Mouse (Mus musculus): ENCODE measurements around the gene Mid1. TPM values are rescaled to one million over a fixed set of nuclear protein-coding genes. Genes with fewer than 3 reads are reported as not detected.

Gene Mid1
- polyA plus RNA-seq, 1 experiment from 2014 or later = 13.7 TPM

- WGBS = 52% methylated on average over 3 of the region's 3 CpGs
- no peak for ATAC-seq (replicated peaks; ENCODE audit: insufficient number of reproducible peaks, low FRiP score, low TSS enrichment, low read depth)
- no peaks in the 10 kb centered on the region for H3K4me1 ChIP-seq (ENCODE audit: control insufficient read depth, insufficient read depth, low read length)
- no peaks in the 10 kb centered on the region for H3K36me3 ChIP-seq (replicated peaks; ENCODE audit: control insufficient read depth, insufficient read depth, low read depth, low read length)
- no peak overlapping the region for H3K4me3 ChIP-seq (ENCODE audit: low read depth, low read length)
- H3K4me2 ChIP-seq (ENCODE audit: low read depth, low read length) = no peak overlapping the region
- no peak overlapping the region for H3K9ac ChIP-seq (replicated peaks; ENCODE audit: low read length)
- H3K9me3 ChIP-seq (replicated peaks; ENCODE audit: control insufficient read depth, low read length) = no peaks in the 10 kb centered on the region
- H3K27me3 ChIP-seq (ENCODE audit: control insufficient read depth, insufficient read depth, low read length) = no peaks in the 10 kb centered on the region
- DNase-seq (ENCODE audit: low spot score) = no peak
- no peak overlapping the region for H3K27ac ChIP-seq (replicated peaks; ENCODE audit: low read depth, low read length)
These were observed 161.2 kb downstream of the Mid1 start for GRCm38 (mm10) chrX:169846187-169846586.

DNA sequence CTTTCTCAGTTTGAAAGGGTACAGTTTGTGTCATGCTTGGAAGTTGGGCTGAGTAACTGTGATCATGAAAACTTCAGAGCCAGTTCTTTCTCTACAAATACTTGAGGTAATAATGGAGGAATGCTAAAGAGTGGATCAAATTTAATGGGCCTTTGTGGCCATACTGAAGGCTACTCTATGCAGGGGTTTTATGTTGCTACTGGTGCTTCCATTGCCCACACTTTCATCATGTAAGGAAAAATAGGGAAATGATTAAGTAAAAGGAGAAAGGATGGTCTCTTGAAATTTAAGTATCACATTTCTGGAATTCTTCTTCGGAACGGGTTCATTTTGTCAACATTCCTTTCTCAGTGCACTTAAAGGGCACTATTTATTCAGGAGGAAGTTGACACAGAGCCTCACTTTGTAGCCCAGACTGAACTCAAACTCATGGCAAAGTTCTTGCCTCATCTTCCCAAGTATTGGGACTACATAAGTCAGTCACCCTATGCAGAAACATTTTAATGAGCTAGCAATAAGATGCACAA is 176.3 kb downstream of the Mid1 start:
- no peaks in the 10 kb centered on the region for H3K27me3 ChIP-seq (ENCODE audit: control insufficient read depth, insufficient read depth, low read length)

GRCm38 (mm10) chrX:169862440-169862839 is 177.4 kb downstream of the Mid1 start:
- no peak for ATAC-seq (replicated peaks; ENCODE audit: insufficient number of reproducible peaks, low FRiP score, low TSS enrichment, low read depth)
- Histone ChIP-seq H3K36me3 (replicated peaks; ENCODE audit: control insufficient read depth, insufficient read depth, low read depth, low read length) (no peaks in the 10 kb centered on the region), H3K9me3 (replicated peaks; ENCODE audit: control insufficient read depth, low read length) (no peaks in the 10 kb centered on the region), H3K9ac (replicated peaks; ENCODE audit: low read length) (no peak overlapping the region), H3K4me1 (ENCODE audit: control insufficient read depth, insufficient read depth, low read length) (no peaks in the 10 kb centered on the region), H3K27me3 (ENCODE audit: control insufficient read depth, insufficient read depth, low read length) (no peaks in the 10 kb centered on the region), H3K4me3 (ENCODE audit: low read depth, low read length) (no peak overlapping the region), H3K4me2 (ENCODE audit: low read depth, low read length) (no peak overlapping the region), H3K27ac (replicated peaks; ENCODE audit: low read depth, low read length) (no peak overlapping the region)
- DNase-seq (ENCODE audit: low spot score) = no peak

More for the DNA sequence above, 176.3 kb downstream of the Mid1 start:
- Histone ChIP-seq H3K9me3 (replicated peaks; ENCODE audit: control insufficient read depth, low read length) (no peaks in the 10 kb centered on the region), H3K4me3 (ENCODE audit: low read depth, low read length) (no peak overlapping the region), H3K36me3 (replicated peaks; ENCODE audit: control insufficient read depth, insufficient read depth, low read depth, low read length) (no peaks in the 10 kb centered on the region), H3K4me1 (ENCODE audit: control insufficient read depth, insufficient read depth, low read length) (no peaks in the 10 kb centered on the region), H3K4me2 (ENCODE audit: low read depth, low read length) (no peak overlapping the region), H3K9ac (replicated peaks; ENCODE audit: low read length) (no peak overlapping the region), H3K27ac (replicated peaks; ENCODE audit: low read depth, low read length) (no peak overlapping the region)
- WGBS = 45% methylated on average over 2 of the region's 2 CpGs
- ATAC-seq (replicated peaks; ENCODE audit: insufficient number of reproducible peaks, low FRiP score, low TSS enrichment, low read depth) (no peak), DNase-seq (ENCODE audit: low spot score) (no peak)

- H3K9me3 ChIP-seq (replicated peaks; ENCODE audit: control insufficient read depth, low read length) = no peaks in the 10 kb centered on the region
- H3K9ac ChIP-seq (replicated peaks; ENCODE audit: low read length) = no peak overlapping the region
- ATAC-seq (replicated peaks; ENCODE audit: insufficient number of reproducible peaks, low FRiP score, low TSS enrichment, low read depth) (no peak), DNase-seq (ENCODE audit: low spot score) (peak; percentile 9)
- no peaks in the 10 kb centered on the region for H3K27me3 ChIP-seq (ENCODE audit: control insufficient read depth, insufficient read depth, low read length)
- H3K4me1 ChIP-seq (ENCODE audit: control insufficient read depth, insufficient read depth, low read length) = no peaks in the 10 kb centered on the region
- WGBS = 48% methylated on average over 1 of the region's 1 CpGs
- H3K4me2 ChIP-seq (ENCODE audit: low read depth, low read length) = no peak overlapping the region
- no peaks in the 10 kb centered on the region for H3K36me3 ChIP-seq (replicated peaks; ENCODE audit: control insufficient read depth, insufficient read depth, low read depth, low read length)
- no peak overlapping the region for H3K27ac ChIP-seq (replicated peaks; ENCODE audit: low read depth, low read length)
- H3K4me3 ChIP-seq (ENCODE audit: low read depth, low read length) = no peak overlapping the region
These were observed 177.8 kb downstream of the Mid1 start for GRCm38 (mm10) chrX:169862848-169863247.

GRCm38 (mm10) chrX:169863841-169864240 is 178.8 kb downstream of the Mid1 start:
- Histone ChIP-seq H3K9me3 (replicated peaks; ENCODE audit: control insufficient read depth, low read length) (no peaks in the 10 kb centered on the region), H3K27ac (replicated peaks; ENCODE audit: low read depth, low read length) (no peak overlapping the region), H3K4me1 (ENCODE audit: control insufficient read depth, insufficient read depth, low read length) (no peaks in the 10 kb centered on the region), H3K27me3 (ENCODE audit: control insufficient read depth, insufficient read depth, low read length) (no peaks in the 10 kb centered on the region), H3K9ac (replicated peaks; ENCODE audit: low read length) (no peak overlapping the region), H3K4me3 (ENCODE audit: low read depth, low read length) (no peak overlapping the region), H3K4me2 (ENCODE audit: low read depth, low read length) (no peak overlapping the region), H3K36me3 (replicated peaks; ENCODE audit: control insufficient read depth, insufficient read depth, low read depth, low read length) (no peaks in the 10 kb centered on the region)
- ATAC-seq (replicated peaks; ENCODE audit: insufficient number of reproducible peaks, low FRiP score, low TSS enrichment, low read depth) (no peak), DNase-seq (ENCODE audit: low spot score) (no peak)
- WGBS = 68% methylated on average over 1 of the region's 1 CpGs

DNA sequence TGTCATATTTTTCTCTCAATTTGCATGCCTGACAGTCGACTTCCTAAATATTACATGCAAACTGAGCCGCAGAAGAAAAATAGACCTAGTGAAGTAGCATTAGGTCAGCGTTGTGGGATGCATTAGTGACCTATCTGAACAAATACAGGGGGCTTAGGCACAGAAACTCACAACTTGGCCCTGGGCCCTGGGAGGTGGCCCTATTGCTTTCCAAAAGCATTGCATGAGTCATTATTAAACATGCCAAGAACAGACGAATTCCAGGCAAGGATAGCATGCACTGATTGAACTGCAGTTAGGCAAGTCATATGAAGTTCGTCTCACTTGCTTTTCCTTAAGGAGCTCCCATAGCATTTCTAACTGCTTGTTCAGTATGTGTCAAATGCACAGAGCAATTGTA is 183.2 kb downstream of the Mid1 start:
- DNase-seq (ENCODE audit: low spot score) = no peak
- Histone ChIP-seq H3K4me1 (ENCODE audit: control insufficient read depth, insufficient read depth, low read length) (no peaks in the 10 kb centered on the region), H3K36me3 (replicated peaks; ENCODE audit: control insufficient read depth, insufficient read depth, low read depth, low read length) (no peaks in the 10 kb centered on the region), H3K9me3 (replicated peaks; ENCODE audit: control insufficient read depth, low read length) (no peaks in the 10 kb centered on the region), H3K9ac (replicated peaks; ENCODE audit: low read length) (no peak overlapping the region), H3K27ac (replicated peaks; ENCODE audit: low read depth, low read length) (no peak overlapping the region), H3K4me3 (ENCODE audit: low read depth, low read length) (no peak overlapping the region), H3K4me2 (ENCODE audit: low read depth, low read length) (no peak overlapping the region), H3K27me3 (ENCODE audit: control insufficient read depth, insufficient read depth, low read length) (no peaks in the 10 kb centered on the region)
- ATAC-seq (replicated peaks; ENCODE audit: insufficient number of reproducible peaks, low FRiP score, low TSS enrichment, low read depth) = no peak
- 73% methylated on average over 5 of the region's 5 CpGs for WGBS

DNA sequence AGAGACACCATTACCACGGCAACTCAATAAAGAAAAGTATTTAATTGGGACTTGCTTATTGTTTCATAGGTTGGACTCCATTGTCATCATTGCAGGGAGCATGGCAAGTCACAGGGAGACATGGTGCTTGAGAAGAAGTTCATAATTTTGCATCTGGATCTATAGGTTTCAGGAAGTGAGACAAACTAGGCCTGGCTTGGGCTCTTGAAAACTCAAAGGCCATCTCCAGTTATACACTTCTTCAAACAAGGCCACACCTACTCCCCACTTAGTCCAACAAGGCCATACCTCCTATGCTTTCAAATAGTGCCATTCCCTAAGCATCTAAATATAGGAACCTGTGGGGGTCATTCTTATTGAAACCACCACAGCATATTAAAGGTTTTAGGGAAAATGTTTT is 189.5 kb downstream of the Mid1 start:
- Histone ChIP-seq H3K27ac (replicated peaks; ENCODE audit: low read depth, low read length) (no peak overlapping the region), H3K4me2 (ENCODE audit: low read depth, low read length) (no peak overlapping the region), H3K36me3 (replicated peaks; ENCODE audit: control insufficient read depth, insufficient read depth, low read depth, low read length) (no peaks in the 10 kb centered on the region), H3K4me3 (ENCODE audit: low read depth, low read length) (no peak overlapping the region), H3K9me3 (replicated peaks; ENCODE audit: control insufficient read depth, low read length) (no peaks in the 10 kb centered on the region), H3K9ac (replicated peaks; ENCODE audit: low read length) (no peak overlapping the region), H3K27me3 (ENCODE audit: control insufficient read depth, insufficient read depth, low read length) (peaks cover 4% of the 10 kb centered on the region; the same call in 1 of the 2 replicates), H3K4me1 (ENCODE audit: control insufficient read depth, insufficient read depth, low read length) (no peaks in the 10 kb centered on the region)
- DNase-seq (ENCODE audit: low spot score) = no peak
- WGBS = 70% methylated on average over 1 of the region's 1 CpGs
- ATAC-seq (replicated peaks; ENCODE audit: insufficient number of reproducible peaks, low FRiP score, low TSS enrichment, low read depth) = no peak

GRCm38 (mm10) chrX:169879481-169880362 is 194.7 kb downstream of the Mid1 start:
- peak overlapping the region; percentile 66; the same call in 1 of the 2 replicates for H3K27ac ChIP-seq (replicated peaks; ENCODE audit: low read depth, low read length)
- no peaks in the 10 kb centered on the region for H3K4me1 ChIP-seq (ENCODE audit: control insufficient read depth, insufficient read depth, low read length)
- peak overlapping the region; percentile 48 for H3K9ac ChIP-seq (replicated peaks; ENCODE audit: low read length)
- peak overlapping the region; percentile 51 for H3K4me3 ChIP-seq (ENCODE audit: low read depth, low read length)
- WGBS = 13% methylated on average over 36 of the region's 36 CpGs
- no peaks in the 10 kb centered on the region for H3K36me3 ChIP-seq (replicated peaks; ENCODE audit: control insufficient read depth, insufficient read depth, low read depth, low read length)
- DNase-seq (ENCODE audit: low spot score) (peak; percentile 82), ATAC-seq (replicated peaks; ENCODE audit: insufficient number of reproducible peaks, low FRiP score, low TSS enrichment, low read depth) (peak; percentile 91)
- peak overlapping the region; percentile 47 for H3K4me2 ChIP-seq (ENCODE audit: low read depth, low read length)
- H3K9me3 ChIP-seq (replicated peaks; ENCODE audit: control insufficient read depth, low read length) = no peaks in the 10 kb centered on the region
- peaks cover 8% of the 10 kb centered on the region; the same call in 1 of the 2 replicates for H3K27me3 ChIP-seq (ENCODE audit: control insufficient read depth, insufficient read depth, low read length)

Data from embryonic facial prominence, embryonic 11.5 days (tissue).